Mouse (Mus musculus) forebrain, embryonic 10.5 days (tissue): ENCODE measurements around the gene Extl1. TPM values are rescaled to one million over a fixed set of nuclear protein-coding genes. Genes with fewer than 3 reads are reported as not detected.

Experiments used
- DNase-seq: peaks from one replicate; pipeline ENCODE4 v3.0.0-alpha.2; 2017; ENCODE audit warnings: low spot score; ENCODE audit errors: extremely low spot score
- H3K27ac ChIP-seq: fragments of 300-500 bp; sonication (generic); 2 replicates; pipeline ENCODE4 v1.5.1; 2016; ENCODE audit warnings: mild to moderate bottlenecking
- H3K27me3 ChIP-seq: fragments of 300-500 bp; sonication (generic); 2 replicates; pipeline ENCODE4 v1.6.1; 2016; ENCODE audit warnings: mild to moderate bottlenecking; ENCODE audit not compliant: poor library complexity, severe bottlenecking
- H3K36me3 ChIP-seq: fragments of 300-500 bp; sonication (generic); replicated peaks from 2 replicates; pipeline ENCODE4 v1.6.1; 2016; ENCODE audit warnings: mild to moderate bottlenecking, moderate library complexity
- H3K4me1 ChIP-seq: fragments of 300-500 bp; sonication (generic); 2 replicates; pipeline ENCODE4 v1.6.1; 2016
- H3K4me3 ChIP-seq: fragments of 300-500 bp; sonication (generic); 2 replicates; pipeline ENCODE4 v1.5.1; 2016; ENCODE audit warnings: mild to moderate bottlenecking, moderate library complexity
- H3K9me3 ChIP-seq: fragments of 300-500 bp; sonication (generic); 2 replicates; pipeline ENCODE4 v1.6.1; 2016; ENCODE audit warnings: mild to moderate bottlenecking, moderate library complexity
- WGBS: fragments of 180-500 bp; shearing (Covaris S2); methylation state at CpG from one replicate; pipeline ENCODE4 v1.1.7; 2016; 5-methylcytosine and 5-hydroxymethylcytosine counted together
- polyA plus RNA-seq: library from polyadenylated mRNA; unstranded; fragments of >200 nt; fragmentation: Nextera tagmentation; extraction: Ambion mirVana; gene quantifications from 2 replicates; pipeline ENCODE4 v1.2.1, GENCODE M21; 2016

The Extl1 gene
- polyA plus RNA-seq, 1 experiment from 2014 or later, result 0.27 TPM

DNA sequence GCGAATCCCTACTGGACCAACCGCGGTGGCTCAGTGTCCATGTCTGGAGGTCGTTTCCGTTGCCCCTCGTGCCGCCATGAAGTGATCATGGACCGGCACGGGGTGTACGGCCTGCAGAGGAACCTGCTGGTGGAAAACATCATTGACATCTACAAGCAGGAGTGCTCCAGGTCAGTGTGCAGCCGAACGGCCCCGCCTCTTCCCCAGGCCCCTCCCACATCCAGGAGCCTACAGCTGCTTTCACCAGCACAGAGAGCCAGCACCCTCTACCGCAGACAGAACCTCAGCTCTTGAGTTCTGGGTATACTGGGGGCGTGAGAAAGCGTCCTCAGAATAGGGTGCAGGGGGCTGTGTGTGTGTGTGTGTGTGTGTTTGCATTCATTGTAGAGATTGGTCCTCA is 67.3 kb downstream of the Extl1 start:
- WGBS, result 55% methylated on average over 16 of the region's 16 CpGs
- DNase-seq, result no peak
- H3K4me1 ChIP-seq, result peaks cover 13% of the 10 kb centered on the region

DNA sequence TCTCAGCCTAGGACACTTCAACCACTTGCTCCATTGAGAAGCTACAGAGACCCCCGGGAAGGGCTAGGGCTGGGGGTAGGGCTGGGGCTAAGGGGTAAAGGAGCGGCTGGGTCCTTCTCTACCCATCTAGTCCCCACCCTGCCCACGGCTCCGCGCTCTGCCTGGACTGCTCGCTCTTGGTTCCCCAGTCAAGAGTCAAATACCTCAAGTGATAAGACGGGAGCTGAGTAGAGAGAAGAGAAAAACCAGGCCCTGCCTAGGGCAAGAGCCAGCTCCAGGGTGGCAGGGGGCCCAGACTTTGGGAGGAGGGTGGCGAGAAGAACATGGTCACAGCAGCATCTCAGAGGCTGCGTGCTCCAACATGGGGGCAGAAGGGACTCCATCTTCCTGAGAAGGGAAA is 68.2 kb downstream of the Extl1 start:
- WGBS, result 71% methylated on average over 9 of the region's 9 CpGs
- H3K36me3 ChIP-seq, result no peaks in the 10 kb centered on the region
- 0 out of 2 replicates have a peak overlapping the region, but pooled peaks have one; percentile 18 for H3K27ac ChIP-seq
- H3K27me3 ChIP-seq, result no peaks in the 10 kb centered on the region
- peaks cover 13% of the 10 kb centered on the region for H3K4me1 ChIP-seq
- H3K4me3 ChIP-seq, result no peak overlapping the region
- DNase-seq, result no peak
- peaks cover 7% of the 10 kb centered on the region for H3K9me3 ChIP-seq

More for the DNA sequence above, 67.3 kb downstream of the Extl1 start:
- no peaks in the 10 kb centered on the region for H3K27me3 ChIP-seq
- H3K9me3 ChIP-seq, result peaks cover 7% of the 10 kb centered on the region
- no peaks in the 10 kb centered on the region for H3K36me3 ChIP-seq
- H3K4me3 ChIP-seq, result no peak overlapping the region
- no peak overlapping the region for H3K27ac ChIP-seq

DNA sequence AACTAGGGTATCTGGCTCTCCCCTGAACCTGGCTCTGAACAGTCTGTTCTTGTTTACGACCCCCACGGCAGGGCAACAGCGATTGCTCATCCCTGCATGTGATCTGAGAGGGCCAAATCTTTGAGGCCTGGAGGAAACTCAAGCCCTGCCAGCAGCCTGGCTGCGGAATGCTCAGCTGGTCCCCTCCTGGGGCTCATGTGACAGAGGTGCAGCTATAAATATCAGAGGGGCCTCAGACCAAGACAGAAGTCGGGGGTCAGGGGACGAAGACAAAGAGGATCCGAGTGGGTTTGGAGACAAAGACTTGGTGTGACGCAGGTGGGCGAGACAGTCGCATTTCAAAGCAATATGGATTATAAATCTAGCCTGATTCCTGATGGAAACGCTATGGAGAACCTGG is 68.8 kb downstream of the Extl1 start, which contains the start of gene Trim63:
TSS of gene Trim63 (plus strand) at position 245 of the 400 bp plus-strand sequence.
- H3K27ac ChIP-seq, result 0 out of 2 replicates have a peak within 1 kb of the TSS, but pooled peaks have one; percentile 18
- H3K36me3 ChIP-seq, result no peaks in the 10 kb centered on the region
- WGBS, result 49% methylated on average over 11 of the region's 11 CpGs
- peaks cover 7% of the 10 kb centered on the region for H3K9me3 ChIP-seq
- no peaks in the 10 kb centered on the region for H3K27me3 ChIP-seq
- peaks cover 13% of the 10 kb centered on the region for H3K4me1 ChIP-seq
- no peak within 1 kb of the TSS for H3K4me3 ChIP-seq
- no peak for DNase-seq

DNA sequence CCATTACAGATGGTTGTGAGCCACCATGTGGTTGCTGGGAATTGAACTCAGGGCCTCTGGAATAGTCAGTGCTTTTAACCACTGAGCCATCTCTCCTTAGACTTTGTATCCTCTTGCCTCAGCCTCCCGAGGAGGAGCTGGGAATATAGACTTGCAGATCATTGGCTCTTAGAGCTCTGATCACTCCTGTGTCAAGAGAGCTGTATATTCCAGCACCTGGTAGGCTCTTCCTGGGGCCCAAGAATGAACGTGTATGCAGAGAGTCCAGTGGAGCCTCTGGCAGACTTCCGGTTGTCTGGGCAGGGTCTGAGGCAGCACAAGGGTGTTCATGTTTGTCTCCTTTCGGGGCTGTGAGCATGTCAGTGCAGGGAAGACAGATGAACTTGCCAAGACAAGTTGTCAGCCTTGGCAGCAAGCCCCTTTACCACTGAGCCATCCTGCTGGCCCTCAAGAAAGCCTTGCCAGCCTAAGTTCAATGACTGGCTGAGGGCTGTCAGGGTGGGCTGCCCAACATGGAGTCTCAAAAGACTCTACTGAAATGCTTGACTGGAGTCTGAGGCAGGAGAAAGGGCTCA is 69.5 kb downstream of the Extl1 start:
- H3K9me3 ChIP-seq, result peaks cover 7% of the 10 kb centered on the region
- DNase-seq, result no peak
- H3K4me3 ChIP-seq, result no peak overlapping the region
- 89% methylated on average over 4 of the region's 4 CpGs for WGBS
- no peak overlapping the region for H3K27ac ChIP-seq
- peaks cover 13% of the 10 kb centered on the region for H3K4me1 ChIP-seq
- no peaks in the 10 kb centered on the region for H3K27me3 ChIP-seq
- H3K36me3 ChIP-seq, result no peaks in the 10 kb centered on the region

DNA sequence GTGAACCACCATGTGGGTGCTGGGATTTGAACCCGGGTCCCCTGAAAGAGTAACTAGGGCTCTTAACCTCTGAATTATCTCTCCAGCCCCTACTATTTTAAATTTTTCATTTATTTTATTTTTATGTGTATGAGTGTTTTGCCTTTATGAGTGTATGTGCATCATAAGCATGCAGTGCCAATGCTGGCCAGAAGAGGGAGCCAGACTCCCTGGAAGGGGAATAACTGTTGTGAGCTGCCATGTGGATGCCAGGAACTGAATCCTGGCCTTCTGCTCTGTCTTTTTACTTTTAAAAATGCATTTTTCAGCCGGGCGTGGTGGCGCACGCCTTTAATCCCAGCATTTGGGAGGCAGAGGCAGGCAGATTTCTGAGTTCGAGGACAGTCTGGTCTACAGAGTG is 70.7 kb downstream of the Extl1 start:
- Histone ChIP-seq H3K36me3 (no peaks in the 10 kb centered on the region), H3K4me3 (no peak overlapping the region), H3K27me3 (no peaks in the 10 kb centered on the region), H3K27ac (no peak overlapping the region), H3K9me3 (peaks cover 7% of the 10 kb centered on the region), H3K4me1 (peaks cover 15% of the 10 kb centered on the region)
- no peak for DNase-seq
- 93% methylated on average over 6 of the region's 6 CpGs for WGBS

DNA sequence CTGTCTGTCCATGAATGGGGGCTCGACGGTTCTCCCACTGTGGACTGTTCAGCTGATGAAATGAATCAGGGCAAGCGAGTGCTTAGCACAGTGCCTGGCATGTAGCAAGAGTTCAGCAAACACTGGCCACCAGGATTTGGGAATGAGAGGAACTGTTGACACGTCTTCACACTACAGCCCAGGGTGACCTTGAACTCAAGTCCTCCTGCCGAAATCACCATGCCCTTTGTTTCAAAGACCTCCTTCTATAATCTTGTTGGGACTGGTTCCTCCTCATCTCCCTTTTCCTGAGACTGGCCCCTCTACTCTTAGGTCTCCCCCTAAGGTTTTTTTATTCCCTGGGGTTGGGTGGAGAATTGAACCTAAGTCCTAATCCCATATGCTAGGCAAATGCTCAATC is 71.3 kb downstream of the Extl1 start:
- 95% methylated on average over 5 of the region's 5 CpGs for WGBS
- Histone ChIP-seq H3K36me3 (no peaks in the 10 kb centered on the region), H3K27ac (no peak overlapping the region), H3K4me3 (no peak overlapping the region), H3K4me1 (peaks cover 20% of the 10 kb centered on the region), H3K27me3 (no peaks in the 10 kb centered on the region), H3K9me3 (peaks cover 7% of the 10 kb centered on the region)
- DNase-seq, result no peak

DNA sequence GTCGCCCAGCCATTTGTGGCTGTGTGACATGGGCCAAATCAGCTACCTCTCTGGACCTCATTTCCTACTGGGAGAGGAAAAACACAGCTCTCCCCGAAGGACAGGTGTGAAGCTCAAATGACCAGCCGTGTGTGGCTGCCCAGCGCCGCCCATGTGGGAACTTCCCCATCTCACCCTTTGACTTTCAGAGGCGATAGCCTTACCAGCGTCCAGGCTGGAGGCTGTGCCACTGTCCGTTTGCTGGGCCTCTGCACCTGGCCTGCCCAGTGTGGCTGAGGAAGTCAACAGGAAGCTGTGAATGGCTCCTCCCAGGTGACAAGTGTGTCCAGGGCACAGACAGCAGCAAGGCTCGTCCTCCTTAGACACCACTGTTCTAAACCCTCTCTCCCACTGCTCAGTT is 71.9 kb downstream of the Extl1 start:
- WGBS, result 90% methylated on average over 9 of the region's 9 CpGs
- no peaks in the 10 kb centered on the region for H3K27me3 ChIP-seq

DNA sequence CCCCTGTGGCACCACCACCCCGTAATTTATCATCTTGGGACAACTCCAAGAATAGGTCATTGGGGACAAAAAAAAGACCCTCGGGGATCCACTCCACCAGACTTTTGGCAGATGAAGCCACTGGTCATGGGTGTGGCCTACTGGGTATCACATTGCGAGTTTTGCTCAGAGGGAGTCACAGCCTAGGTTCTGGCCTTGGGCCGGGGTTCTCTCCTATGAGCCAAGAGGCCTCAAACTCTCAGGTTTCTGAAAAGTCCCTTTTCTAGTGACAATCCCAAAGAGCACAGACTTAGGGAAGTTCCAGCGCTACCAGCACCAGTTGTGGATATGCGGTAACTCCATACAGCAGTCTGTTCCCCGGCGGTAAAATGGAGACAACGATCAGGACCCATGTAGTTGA is 73.0 kb downstream of the Extl1 start:
- no peaks in the 10 kb centered on the region for H3K36me3 ChIP-seq
- DNase-seq, result no peak
- 89% methylated on average over 9 of the region's 9 CpGs for WGBS

More for the DNA sequence above, 71.9 kb downstream of the Extl1 start:
- Histone ChIP-seq H3K4me3 (no peak overlapping the region), H3K27ac (no peak overlapping the region), H3K36me3 (no peaks in the 10 kb centered on the region), H3K9me3 (peaks cover 7% of the 10 kb centered on the region), H3K4me1 (peaks cover 25% of the 10 kb centered on the region)
- DNase-seq, result no peak

DNA sequence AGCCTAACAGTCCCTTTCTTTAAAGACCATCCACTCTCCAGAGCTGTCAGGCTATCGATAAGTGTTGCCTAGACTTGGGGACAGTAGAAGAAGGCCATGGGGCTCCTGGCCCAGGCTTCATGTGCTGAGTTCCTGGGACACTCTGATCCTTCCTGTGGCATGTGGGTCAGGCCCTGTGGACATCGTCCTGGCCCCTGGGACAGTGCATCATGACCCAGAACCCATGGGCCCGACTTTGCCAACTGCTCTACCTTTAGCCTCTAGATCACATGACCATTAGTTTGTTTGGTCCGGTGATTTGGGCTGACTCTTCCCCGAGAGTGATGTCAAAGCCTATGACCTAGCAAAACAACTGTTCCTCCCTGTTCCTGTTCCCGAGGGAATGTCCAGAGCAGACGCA is 73.5 kb downstream of the Extl1 start:
- WGBS, result 92% methylated on average over 7 of the region's 7 CpGs
- Histone ChIP-seq H3K4me1 (peaks cover 20% of the 10 kb centered on the region), H3K27me3 (no peaks in the 10 kb centered on the region), H3K36me3 (no peaks in the 10 kb centered on the region), H3K4me3 (no peak overlapping the region), H3K27ac (no peak overlapping the region), H3K9me3 (peaks cover 7% of the 10 kb centered on the region)
- DNase-seq, result no peak

More for the DNA sequence above, 73.0 kb downstream of the Extl1 start:
- no peaks in the 10 kb centered on the region for H3K27me3 ChIP-seq
- H3K9me3 ChIP-seq, result peaks cover 7% of the 10 kb centered on the region
- no peak overlapping the region for H3K4me3 ChIP-seq
- H3K27ac ChIP-seq, result no peak overlapping the region
- H3K4me1 ChIP-seq, result peaks cover 25% of the 10 kb centered on the region

DNA sequence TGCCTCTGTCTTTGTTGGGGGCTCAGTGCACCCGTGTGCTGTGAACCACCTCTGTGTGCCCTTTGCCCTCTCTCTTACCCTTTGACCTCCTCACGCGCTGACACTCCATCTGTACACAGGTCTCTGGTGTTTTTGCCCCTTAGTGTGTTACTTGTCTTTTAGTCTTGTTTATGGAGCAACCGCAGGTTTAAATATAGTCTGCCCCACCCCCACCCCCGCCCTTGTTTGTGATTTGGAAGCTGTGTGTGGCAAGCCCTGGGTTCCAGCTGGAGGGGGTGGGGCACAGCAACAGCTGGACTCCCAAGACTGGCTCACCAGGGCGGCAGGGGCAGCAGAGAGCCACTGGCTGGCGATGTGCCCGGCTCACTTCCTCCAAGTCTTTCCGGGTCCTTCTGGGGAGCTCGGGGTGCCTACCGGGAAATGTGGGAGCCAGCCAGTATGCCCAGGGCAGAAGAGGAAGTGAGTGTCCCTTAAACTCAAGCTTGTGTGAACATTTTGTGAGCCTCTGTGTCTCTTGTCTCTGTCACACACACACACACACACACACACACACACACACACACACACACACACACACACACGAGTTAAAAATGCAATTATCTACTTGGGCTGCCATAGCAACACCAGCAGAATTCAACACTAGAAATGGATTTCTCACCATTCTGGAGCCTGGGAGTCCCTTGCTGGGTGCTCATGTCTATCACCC is 76.1 kb downstream of the Extl1 start:
- Histone ChIP-seq H3K27me3 (no peaks in the 10 kb centered on the region), H3K4me3 (0 out of 2 replicates have a peak overlapping the region, but pooled peaks have one; percentile 7), H3K36me3 (no peaks in the 10 kb centered on the region), H3K27ac (peak overlapping the region; percentile 62), H3K4me1 (peaks cover 12% of the 10 kb centered on the region), H3K9me3 (peaks cover under 1% of the 10 kb centered on the region; the same call in 1 of the 2 replicates)
- WGBS, result 34% methylated on average over 12 of the region's 12 CpGs
- no peak for DNase-seq

DNA sequence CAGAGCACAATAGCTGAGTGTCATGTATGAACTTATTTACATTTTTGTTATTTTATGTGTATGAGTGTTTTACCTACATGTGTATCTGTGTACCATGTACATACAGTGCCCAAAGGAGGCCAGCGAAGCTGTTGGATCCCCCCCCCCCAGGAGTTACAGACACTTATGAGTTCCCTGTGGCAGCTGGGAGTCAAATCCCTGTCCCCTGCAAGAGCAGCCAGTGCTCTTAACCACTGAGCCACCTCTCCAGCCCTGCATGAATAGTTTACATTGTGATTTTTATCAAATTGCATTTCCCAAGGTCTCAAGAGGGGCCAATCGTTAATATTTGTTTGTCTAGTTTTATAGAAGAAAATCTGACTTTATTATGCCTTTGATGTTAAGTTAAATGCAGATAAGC is 76.7 kb downstream of the Extl1 start:
- Histone ChIP-seq H3K4me1 (peaks cover 12% of the 10 kb centered on the region), H3K9me3 (no peaks in the 10 kb centered on the region), H3K27ac (no peak overlapping the region), H3K27me3 (no peaks in the 10 kb centered on the region), H3K4me3 (no peak overlapping the region), H3K36me3 (no peaks in the 10 kb centered on the region)
- DNase-seq, result no peak
- 82% methylated on average over 2 of the region's 2 CpGs for WGBS
